Comparison of ENCODE assay signal across 8 mouse cellular contexts in genomic region chr10:56228568-56229209, GRCm38 (mm10). TPM values are rescaled to one million over a fixed set of nuclear protein-coding genes. Genes with fewer than 3 reads are reported as not detected.
DNase-seq lines count a peak whose midpoint lies in the region; ATAC-seq and TF ChIP-seq lines count a peak whose summit lies in the region.

TSS of gene Tbc1d32 (minus strand) at chr10:56228689.

- H3K27ac ChIP-seq in lung, embryonic 16.5 days (ENCODE audit: low read length): peak within 1 kb of the TSS; percentile 85

- ATAC-seq in G1E (ENCODE audit: extremely low read depth, insufficient number of reproducible peaks, low FRiP score, poor library complexity, severe bottlenecking): peak; percentile 96
- ATAC-seq in hematopoietic stem cell, adult 5-6 weeks (replicated peaks in 1 of 2; ENCODE audit: insufficient read depth in 1 of 2, low FRiP score in 2 of 2, low TSS enrichment in 1 of 2, low read depth in 1 of 2, poor library complexity in 2 of 2, severe bottlenecking in 2 of 2): peak; percentile 97 to 98
- ATAC-seq in lung, embryonic 16.5 days (ENCODE audit: low read depth): peak; percentile 99

- no peaks in the 10 kb centered on the region for H3K27me3 ChIP-seq in G1E (ENCODE audit: insufficient read depth, low read length)
- H3K27me3 ChIP-seq in lung, embryonic 16.5 days (ENCODE audit: control insufficient read depth, insufficient read depth, low read depth, low read length): no peaks in the 10 kb centered on the region

- TF ChIP-seq CTCF in G1E (IDR thresholded peaks at IDR 0.05; ENCODE audit: low read depth, low read length): no peak

- peak within 1 kb of the TSS; percentile 72 for H3K4me3 ChIP-seq in G1E (ENCODE audit: low read depth, low read length)
- H3K4me3 ChIP-seq in lung, embryonic 16.5 days (ENCODE audit: low read length): peak within 1 kb of the TSS; percentile 70

- 3% methylated on average over 42 of the region's 42 CpGs for WGBS in lung, embryonic 16.5 days

- H3K9ac ChIP-seq in lung, embryonic 16.5 days (ENCODE audit: low read length): peak within 1 kb of the TSS; percentile 64

- H3K9me3 ChIP-seq in G1E (replicated peaks): no peaks in the 10 kb centered on the region
- H3K9me3 ChIP-seq in lung, embryonic 16.5 days (ENCODE audit: control insufficient read depth, low read length): no peaks in the 10 kb centered on the region

- H3K4me2 ChIP-seq in lung, embryonic 16.5 days (ENCODE audit: low read depth, low read length): peak within 1 kb of the TSS; percentile 71

- no peaks in the 10 kb centered on the region for H3K36me3 ChIP-seq in G1E (replicated peaks)
- no peaks in the 10 kb centered on the region for H3K36me3 ChIP-seq in lung, embryonic 16.5 days (ENCODE audit: control insufficient read depth, insufficient read depth, low read length)

- peak; percentile 50 for DNase-seq in G1E (ENCODE audit: low spot score)
- peak; percentile 92 for DNase-seq in cerebellum, adult 8-10 months
- peak; percentile 95 for DNase-seq in forelimb bud, embryonic 11.5 days (ENCODE audit: low read depth, low spot score)
- DNase-seq in layer of hippocampus, adult 9-10 months (ENCODE audit: low spot score): peak; percentile 66
- peak; percentile 84 for DNase-seq in ovary, postnatal 10 days (ENCODE audit: low spot score)
- DNase-seq in thymus, postnatal 10 days (ENCODE audit: low spot score in 2 of 2): peak; percentile 82 to 92

- peaks cover 4% of the 10 kb centered on the region; the same call in 1 of the 2 replicates for H3K4me1 ChIP-seq in G1E (ENCODE audit: insufficient read depth, low read depth, low read length)
- peaks cover 4% of the 10 kb centered on the region; the same call in 1 of the 2 replicates for H3K4me1 ChIP-seq in lung, embryonic 16.5 days (replicated peaks; ENCODE audit: control insufficient read depth, insufficient read depth, low read length)

RNA-seq across cellular contexts. Expression of gene Tbc1d32, which starts in this region (rescaled TPM):
- 2.5 and 3.9 TPM in 2 replicates for total RNA-seq in G1E (2014; fragmentation: Nextera tagmentation)
- total RNA-seq in G1E (2017): 3.6 and 4.4 TPM in 2 replicates
- 0.04 and 0.08 TPM in 2 replicates for polyA plus RNA-seq in G1E (2012)
- total RNA-seq in hematopoietic stem cell, adult 5-6 weeks (2017): 6.4 and 10.3 TPM in 2 replicates
- 3.9 and 4.1 TPM in 2 replicates for polyA plus RNA-seq in lung, embryonic 16.5 days (2015; fragmentation: Nextera tagmentation; extraction: Ambion mirVana)

Comparison
In these comparisons a context has a peak if more than half of its experiments do, and no peak if none do; other contexts are left out.
1. Peak in every context shown above with its lines: DNase-seq, ATAC-seq, H3K4me3 ChIP-seq and H3K27ac ChIP-seq.